In the genomic region with DNA sequence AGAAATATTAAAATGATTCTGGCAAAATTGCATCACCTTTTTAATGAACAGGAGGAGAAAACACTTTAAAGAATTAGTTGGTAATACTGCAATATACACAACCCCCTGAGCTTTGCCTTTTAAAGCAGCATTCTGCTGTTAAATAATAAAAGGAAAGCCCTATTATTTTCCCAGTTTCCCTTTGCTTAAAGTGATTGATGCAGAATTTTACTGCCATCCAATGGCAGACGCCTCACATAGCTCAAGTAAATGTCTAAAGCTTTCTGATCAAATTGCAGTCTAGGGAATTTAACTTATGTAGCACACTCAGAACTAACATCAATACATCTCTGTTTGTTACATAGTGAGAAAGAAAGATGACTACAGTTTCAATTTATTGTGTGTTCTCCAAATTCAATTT, we compare ENCODE assay signal across 14 mouse cellular contexts.
A peak's percentile ranks its signal among the peaks of the same experiment; 100 is the strongest.
DNase-seq lines count a peak whose midpoint lies in the region; ATAC-seq lines count a peak whose summit lies in the region.
"Had no signal": no experiment of that assay in that cellular context is flagged by ENCODE, and none has a peak within 500 bp of the region (broad histone marks: within the 10 kb centered on the region; RNA-seq: fewer than 3 reads in every experiment).

No protein-coding gene starts in this region.

- no peak overlapping the region for H3K4me3 ChIP-seq in forebrain, embryonic 13.5 days
- H3K4me3 ChIP-seq in forebrain, embryonic 10.5 days: no peak overlapping the region
- H3K4me3 ChIP-seq in midbrain, embryonic 11.5 days (ENCODE audit: low read depth, low read length): no peak overlapping the region
- no peak overlapping the region for H3K4me3 ChIP-seq in midbrain, embryonic 13.5 days (replicated peaks)
- no peak overlapping the region for H3K4me3 ChIP-seq in forebrain, embryonic 16.5 days (replicated peaks; ENCODE audit: low read length)
- H3K4me3 ChIP-seq in intestine, embryonic 16.5 days (ENCODE audit: low read length): no peak overlapping the region
- H3K4me3 ChIP-seq: midbrain, embryonic 12.5 days had no signal

- no peaks in the 10 kb centered on the region for H3K4me1 ChIP-seq in forebrain, embryonic 13.5 days
- H3K4me1 ChIP-seq in forebrain, embryonic 10.5 days: no peaks in the 10 kb centered on the region
- H3K4me1 ChIP-seq in midbrain, embryonic 11.5 days (ENCODE audit: control insufficient read depth, insufficient read depth, low read length): no peaks in the 10 kb centered on the region
- H3K4me1 ChIP-seq in midbrain, embryonic 13.5 days (replicated peaks): no peaks in the 10 kb centered on the region
- H3K4me1 ChIP-seq in forebrain, embryonic 16.5 days (replicated peaks; ENCODE audit: control insufficient read depth, insufficient read depth, low read length): no peaks in the 10 kb centered on the region
- H3K4me1 ChIP-seq in intestine, embryonic 16.5 days (ENCODE audit: control insufficient read depth, insufficient read depth, low read length): no peaks in the 10 kb centered on the region
- H3K4me1 ChIP-seq: midbrain, embryonic 12.5 days had no signal

- H3K9me3 ChIP-seq in forebrain, embryonic 13.5 days (replicated peaks): no peaks in the 10 kb centered on the region
- H3K9me3 ChIP-seq in forebrain, embryonic 10.5 days: no peaks in the 10 kb centered on the region
- H3K9me3 ChIP-seq in midbrain, embryonic 11.5 days (ENCODE audit: control insufficient read depth, low read length): no peaks in the 10 kb centered on the region
- H3K9me3 ChIP-seq in midbrain, embryonic 13.5 days: no peaks in the 10 kb centered on the region
- no peaks in the 10 kb centered on the region for H3K9me3 ChIP-seq in forebrain, embryonic 16.5 days (ENCODE audit: control insufficient read depth, low read length)
- H3K9me3 ChIP-seq in intestine, embryonic 16.5 days (ENCODE audit: control insufficient read depth, low read length): no peaks in the 10 kb centered on the region
- H3K9me3 ChIP-seq: midbrain, embryonic 12.5 days had no signal

- DNase-seq in forebrain, embryonic 10.5 days (ENCODE audit: extremely low spot score, low spot score): no peak
- no peak for DNase-seq in midbrain, embryonic 11.5 days (ENCODE audit: low spot score, missing footprints)
- DNase-seq in telencephalon, adult 2 months (ENCODE audit: low read depth, low spot score): peak; percentile 11
- no peak for DNase-seq in frontal cortex, postnatal 14 days (ENCODE audit: low spot score in 2 of 2)
- DNase-seq: adrenal gland, postnatal 10 days; kidney, adult 18-20 months; thymus, postnatal 4 days had no signal

- H3K27ac ChIP-seq in forebrain, embryonic 13.5 days: no peak overlapping the region
- H3K27ac ChIP-seq in forebrain, embryonic 10.5 days: no peak overlapping the region
- no peak overlapping the region for H3K27ac ChIP-seq in midbrain, embryonic 11.5 days (ENCODE audit: low read depth, low read length)
- H3K27ac ChIP-seq in midbrain, embryonic 13.5 days: no peak overlapping the region
- H3K27ac ChIP-seq in forebrain, embryonic 16.5 days (ENCODE audit: low read length): no peak overlapping the region
- no peak overlapping the region for H3K27ac ChIP-seq in intestine, embryonic 16.5 days (ENCODE audit: low read length)
- H3K27ac ChIP-seq: liver, embryonic 14.5 days; midbrain, embryonic 12.5 days had no signal

- 2% methylated on average over 1 of the region's 1 CpGs for WGBS in forebrain, embryonic 13.5 days
- 25% methylated on average over 1 of the region's 1 CpGs for WGBS in forebrain, embryonic 10.5 days
- WGBS in midbrain, embryonic 11.5 days: 30% methylated on average over 1 of the region's 1 CpGs
- WGBS in midbrain, embryonic 13.5 days: 18% methylated on average over 1 of the region's 1 CpGs
- 14% methylated on average over 1 of the region's 1 CpGs for WGBS in forebrain, embryonic 16.5 days
- 34% methylated on average over 1 of the region's 1 CpGs for WGBS in intestine, embryonic 16.5 days

- 0 out of 2 replicates have a peak, but pooled peaks have one; percentile 53 for ATAC-seq in forebrain, embryonic 13.5 days
- ATAC-seq in midbrain, embryonic 11.5 days (ENCODE audit: low FRiP score): peak; percentile 50; the same call in 1 of the 2 replicates
- ATAC-seq in midbrain, embryonic 13.5 days: no peak
- peak; percentile 70 for ATAC-seq in forebrain, embryonic 16.5 days
- no peak for ATAC-seq in intestine, embryonic 16.5 days
- ATAC-seq: Patski had no signal

- no peak overlapping the region for H3K4me2 ChIP-seq in forebrain, embryonic 13.5 days
- H3K4me2 ChIP-seq in midbrain, embryonic 11.5 days: no peak overlapping the region
- H3K4me2 ChIP-seq in midbrain, embryonic 13.5 days (replicated peaks): no peak overlapping the region
- no peak overlapping the region for H3K4me2 ChIP-seq in forebrain, embryonic 16.5 days (ENCODE audit: low read length)
- no peak overlapping the region for H3K4me2 ChIP-seq in intestine, embryonic 16.5 days (ENCODE audit: low read depth, low read length)
- H3K4me2 ChIP-seq: midbrain, embryonic 12.5 days had no signal

- H3K36me3 ChIP-seq in forebrain, embryonic 13.5 days (ENCODE audit: poor library complexity, severe bottlenecking): no peaks in the 10 kb centered on the region
- H3K36me3 ChIP-seq in forebrain, embryonic 10.5 days (replicated peaks): no peaks in the 10 kb centered on the region
- H3K36me3 ChIP-seq in midbrain, embryonic 11.5 days (ENCODE audit: control insufficient read depth, insufficient read depth, low read length): no peaks in the 10 kb centered on the region
- H3K36me3 ChIP-seq in midbrain, embryonic 13.5 days: no peaks in the 10 kb centered on the region
- H3K36me3 ChIP-seq in forebrain, embryonic 16.5 days (ENCODE audit: control insufficient read depth, insufficient read depth): no peaks in the 10 kb centered on the region
- no peaks in the 10 kb centered on the region for H3K36me3 ChIP-seq in intestine, embryonic 16.5 days (ENCODE audit: control insufficient read depth, insufficient read depth, low read length)
- H3K36me3 ChIP-seq: midbrain, embryonic 12.5 days had no signal

- no peak overlapping the region for H3K9ac ChIP-seq in forebrain, embryonic 13.5 days
- no peak overlapping the region for H3K9ac ChIP-seq in midbrain, embryonic 11.5 days (ENCODE audit: low read length)
- H3K9ac ChIP-seq in midbrain, embryonic 13.5 days (replicated peaks): no peak overlapping the region
- H3K9ac ChIP-seq in forebrain, embryonic 16.5 days (replicated peaks; ENCODE audit: low read depth, low read length): no peak overlapping the region
- H3K9ac ChIP-seq in intestine, embryonic 16.5 days (ENCODE audit: low read depth, low read length): no peak overlapping the region
- H3K9ac ChIP-seq: liver, embryonic 14.5 days; midbrain, embryonic 12.5 days had no signal

- no peaks in the 10 kb centered on the region for H3K27me3 ChIP-seq in forebrain, embryonic 13.5 days
- no peaks in the 10 kb centered on the region for H3K27me3 ChIP-seq in forebrain, embryonic 10.5 days (ENCODE audit: poor library complexity, severe bottlenecking)
- no peaks in the 10 kb centered on the region for H3K27me3 ChIP-seq in midbrain, embryonic 11.5 days (ENCODE audit: control insufficient read depth, insufficient read depth, low read length)
- H3K27me3 ChIP-seq in midbrain, embryonic 13.5 days: no peaks in the 10 kb centered on the region
- H3K27me3 ChIP-seq in forebrain, embryonic 16.5 days (replicated peaks; ENCODE audit: control insufficient read depth, insufficient read depth, low read length): no peaks in the 10 kb centered on the region
- H3K27me3 ChIP-seq in intestine, embryonic 16.5 days (replicated peaks; ENCODE audit: control insufficient read depth, insufficient read depth, low read length): no peaks in the 10 kb centered on the region
- H3K27me3 ChIP-seq: midbrain, embryonic 12.5 days had no signal

Comparison
In these comparisons a context has a peak if more than half of its experiments do, and no peak if none do; other contexts are left out.
1. ATAC-seq: peak in forebrain, embryonic 13.5 days (single experiment), midbrain, embryonic 11.5 days (single experiment) and forebrain, embryonic 16.5 days (single experiment); none in midbrain, embryonic 13.5 days (single experiment) and intestine, embryonic 16.5 days (single experiment).